Mouse (Mus musculus) liver, postnatal 0 days (tissue): ENCODE results near the gene Tm2d1.

Source experiments
- CTCF ChIP-seq: sonication (generic); IDR thresholded peaks from 2 replicates; pipeline ENCODE4 v1.5.1; 2016; ENCODE audit warnings: antibody characterized with exemption, low read depth
- EP300 ChIP-seq: IDR thresholded peaks from 2 replicates; pipeline ENCODE4 v1.6.1; 2016; ENCODE audit warnings: antibody characterized with exemption, low read depth, mild to moderate bottlenecking

DNA sequence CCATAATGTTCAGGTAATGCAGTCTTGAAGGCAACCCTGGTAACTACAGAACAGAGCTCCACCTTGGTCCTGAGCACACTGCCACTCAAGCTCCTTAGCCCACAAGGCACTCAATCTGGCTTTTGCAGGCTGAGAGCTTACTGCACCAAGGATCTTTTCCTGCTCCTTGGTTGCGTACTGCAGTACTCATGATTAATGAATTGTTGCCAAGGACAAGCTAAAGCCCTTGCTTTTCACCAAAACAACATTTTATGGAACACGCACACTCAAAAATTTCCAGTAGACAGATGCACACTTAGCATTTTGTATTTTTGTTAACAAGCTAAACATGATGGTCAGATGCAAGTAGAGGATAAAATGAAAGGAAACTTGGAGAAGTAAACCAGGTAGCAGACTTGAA is 66.0 kb downstream of the Tm2d1 start:
- no peak for TF ChIP-seq EP300
- TF ChIP-seq CTCF: no peak
